Mouse (Mus musculus): ENCODE data around the gene Fbn1.

Gene Fbn1

DNA sequence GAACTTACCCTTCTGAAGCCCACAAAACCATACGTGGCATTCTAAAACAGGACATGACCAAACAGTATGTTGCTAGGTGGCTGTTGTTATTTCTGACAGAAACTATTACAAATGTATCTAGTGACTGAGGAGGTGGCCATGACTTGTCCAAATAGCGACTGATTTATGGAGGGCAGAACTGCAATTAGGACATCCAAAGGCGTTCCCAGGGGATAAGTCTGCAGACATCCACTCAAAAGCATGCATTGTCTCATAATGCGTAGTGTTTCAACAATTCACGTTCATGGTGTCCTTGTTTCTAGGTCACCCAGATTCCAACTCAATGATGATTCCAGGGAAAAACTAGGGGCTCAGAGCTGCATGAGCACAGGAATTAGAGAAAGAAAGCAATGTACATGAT, 53.0 kb downstream of the Fbn1 start:
- no peak for DNase-seq

DNA sequence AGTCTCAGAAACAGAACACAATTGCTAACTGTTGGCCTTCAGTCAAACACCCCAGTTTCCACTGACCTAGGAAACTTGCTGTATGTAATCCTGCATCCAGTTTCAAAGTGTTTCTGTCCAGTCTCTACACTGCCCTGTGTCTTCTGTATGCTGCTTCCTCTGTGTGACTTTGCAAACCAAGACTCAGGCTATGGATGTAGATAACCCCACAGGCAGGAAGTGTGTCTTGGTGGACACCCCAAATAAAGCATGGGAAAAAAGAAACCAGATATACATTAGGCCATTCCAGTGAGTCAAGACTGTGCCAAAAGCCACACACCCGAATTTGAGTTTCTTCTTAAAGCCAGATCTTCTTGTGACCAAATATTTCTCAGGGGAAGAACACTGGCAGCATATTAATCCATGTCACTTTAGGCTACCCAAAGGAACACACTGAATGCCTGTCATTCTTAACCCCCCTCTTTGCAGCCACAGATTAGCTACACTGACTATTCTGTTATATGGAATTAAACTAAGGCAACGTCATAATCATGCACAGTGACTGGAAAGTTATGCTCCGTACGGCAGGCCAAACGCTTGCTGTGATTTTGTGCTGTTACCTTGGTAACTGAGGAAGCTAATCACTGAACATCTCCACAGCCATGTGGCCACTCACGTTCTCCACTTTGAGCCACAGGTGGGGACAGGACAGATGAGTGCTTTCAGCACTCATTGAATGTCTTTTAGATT, 55.3 kb downstream of the Fbn1 start:
- no peak for DNase-seq

DNA sequence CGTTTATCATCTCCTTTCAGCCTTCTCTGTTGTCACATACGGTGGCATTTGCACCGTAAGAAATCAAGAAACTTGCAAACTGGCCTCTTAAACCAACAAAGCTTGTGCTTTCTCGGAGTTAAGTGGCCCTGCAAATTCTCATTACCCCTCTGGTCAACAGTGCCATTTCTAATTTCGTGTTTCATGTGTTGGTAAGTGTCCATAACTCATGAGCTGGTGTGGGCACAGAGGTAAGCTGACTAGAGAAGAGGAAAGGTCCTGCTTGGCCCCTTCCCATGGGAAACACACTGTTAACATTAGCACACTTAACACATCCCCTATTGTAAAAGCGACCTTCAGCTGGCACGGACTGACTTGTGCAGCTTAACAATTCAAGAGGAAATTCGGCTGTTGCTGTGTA, 58.4 kb downstream of the Fbn1 start:
- no peak for DNase-seq

DNA sequence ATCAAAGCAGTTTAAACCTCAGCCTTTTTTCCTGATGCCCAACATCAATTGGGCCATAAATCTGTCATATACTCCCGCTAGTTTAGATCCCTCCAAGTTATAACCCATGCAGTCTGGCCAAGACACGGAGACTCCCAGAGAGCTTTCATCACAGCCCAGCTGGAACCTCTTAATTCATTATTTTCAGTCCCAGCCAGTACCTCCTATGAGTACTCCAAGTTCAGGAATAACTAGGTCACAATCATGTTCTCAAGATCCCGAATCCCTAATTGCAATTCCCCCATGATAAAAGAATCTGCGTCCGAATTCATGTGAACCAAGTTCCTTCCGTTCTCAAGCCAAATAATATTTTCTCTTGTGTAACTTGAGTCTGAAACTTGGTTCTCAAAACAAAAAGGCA, 58.9 kb downstream of the Fbn1 start:
- no peak for DNase-seq

DNA sequence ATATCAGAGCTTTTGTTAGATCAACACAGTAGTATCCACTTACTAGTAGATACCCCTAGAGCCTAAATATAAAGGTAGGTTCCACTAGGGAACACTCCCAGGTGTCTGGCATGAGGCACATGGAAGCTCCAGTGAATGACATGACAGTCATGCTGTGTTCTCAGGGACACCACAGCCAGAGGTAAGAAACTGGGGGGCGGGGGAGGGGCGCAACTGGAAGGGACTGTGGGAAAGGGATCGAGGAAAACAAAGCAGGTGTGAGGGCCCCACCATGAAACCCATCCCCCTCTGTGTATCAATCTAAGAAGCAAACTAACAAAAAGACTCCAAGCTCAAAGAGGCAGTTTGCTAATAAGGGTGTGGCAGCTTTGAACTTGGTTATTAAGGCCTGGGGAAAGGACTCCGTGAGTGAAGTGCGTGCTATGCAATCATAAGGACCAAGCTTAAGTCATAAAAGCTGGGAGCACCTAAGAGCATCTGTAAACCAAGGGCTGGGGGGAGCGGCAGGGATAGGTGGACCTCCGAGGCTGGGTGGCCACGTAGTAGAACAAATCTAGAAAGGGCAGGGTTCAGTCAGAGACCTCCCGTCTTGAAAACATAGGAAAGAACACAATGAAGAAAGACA, 60.4 kb downstream of the Fbn1 start:
- no peak for DNase-seq

DNA sequence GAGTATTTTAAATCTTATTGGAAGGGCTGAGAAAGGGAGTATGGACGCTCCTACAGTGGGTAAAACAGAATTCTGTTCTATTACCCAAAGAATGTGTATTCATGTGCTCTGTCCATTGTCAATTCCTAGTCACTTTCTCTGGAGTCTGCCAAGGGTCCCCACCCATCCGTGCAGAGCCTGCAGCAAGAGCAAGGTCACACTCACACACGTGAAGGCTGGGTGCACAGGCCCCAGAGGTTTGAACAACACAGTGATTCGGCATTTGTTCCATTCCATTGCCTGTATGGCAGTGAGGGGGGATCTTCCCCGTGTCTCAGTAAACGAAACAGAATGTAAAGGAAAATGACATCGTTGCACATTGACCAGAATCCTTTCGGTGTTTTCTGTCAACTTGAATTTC, 69.4 kb downstream of the Fbn1 start:
- no peak for DNase-seq

DNA sequence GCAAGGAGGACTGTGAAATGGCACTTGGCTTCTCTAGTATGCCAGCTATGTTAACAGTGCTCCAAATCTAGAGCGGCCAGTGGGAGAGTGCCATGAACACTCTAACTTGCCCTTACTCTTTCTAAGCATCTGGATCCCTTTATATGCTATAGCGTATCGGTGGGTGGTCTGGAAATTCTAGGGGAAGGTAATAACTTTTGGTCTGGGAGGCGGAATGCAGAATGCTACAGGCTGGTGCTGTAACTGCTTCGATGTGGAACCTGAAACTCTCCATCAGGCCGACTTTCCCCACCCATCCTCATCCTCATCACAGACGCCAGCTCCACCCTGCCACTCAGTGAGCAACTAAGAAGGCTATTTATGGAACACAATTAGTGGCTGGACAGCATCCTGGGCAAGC, 71.6 kb downstream of the Fbn1 start:
- no peak for DNase-seq

DNA sequence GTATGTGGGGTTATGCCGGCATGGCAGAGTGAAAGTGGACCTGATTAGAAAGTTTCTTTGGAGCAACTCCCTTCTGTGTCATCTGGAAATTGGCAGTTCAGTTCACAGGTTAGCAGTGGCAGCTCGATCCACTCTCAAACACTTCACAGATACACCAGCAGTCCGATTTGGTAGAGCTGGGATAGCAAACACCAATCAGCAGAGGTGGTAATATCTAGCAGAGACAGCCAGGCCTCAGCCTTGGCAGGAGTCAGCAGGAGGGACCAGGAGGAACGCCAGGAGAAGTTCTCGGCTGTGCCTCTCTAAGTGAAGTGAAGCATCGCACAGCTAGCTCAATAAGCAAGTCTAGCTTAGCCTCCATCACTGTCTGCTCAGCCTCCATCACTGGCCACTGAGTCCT, 74.3 kb downstream of the Fbn1 start:
- no peak for DNase-seq

DNA sequence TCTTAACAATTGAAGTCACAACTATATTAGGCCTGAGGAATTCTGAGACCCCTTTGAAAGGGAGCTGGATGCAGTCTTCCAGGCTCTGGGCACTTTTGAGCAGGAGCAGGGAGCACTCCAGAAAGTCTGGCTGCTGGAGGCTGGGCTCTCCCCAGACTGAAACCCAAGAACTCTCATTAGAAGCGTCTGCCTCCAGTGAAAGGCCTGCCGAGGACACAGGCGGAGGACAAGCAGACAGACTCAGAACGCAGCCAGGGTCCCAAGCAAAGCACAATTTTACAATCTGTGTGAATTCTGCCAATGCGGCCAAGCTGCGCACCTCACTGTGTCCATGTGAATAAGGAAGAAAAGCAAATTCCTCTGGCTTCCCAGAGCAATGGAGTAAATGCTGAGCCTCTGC, 76.3 kb downstream of the Fbn1 start:
- no peak for DNase-seq

DNA sequence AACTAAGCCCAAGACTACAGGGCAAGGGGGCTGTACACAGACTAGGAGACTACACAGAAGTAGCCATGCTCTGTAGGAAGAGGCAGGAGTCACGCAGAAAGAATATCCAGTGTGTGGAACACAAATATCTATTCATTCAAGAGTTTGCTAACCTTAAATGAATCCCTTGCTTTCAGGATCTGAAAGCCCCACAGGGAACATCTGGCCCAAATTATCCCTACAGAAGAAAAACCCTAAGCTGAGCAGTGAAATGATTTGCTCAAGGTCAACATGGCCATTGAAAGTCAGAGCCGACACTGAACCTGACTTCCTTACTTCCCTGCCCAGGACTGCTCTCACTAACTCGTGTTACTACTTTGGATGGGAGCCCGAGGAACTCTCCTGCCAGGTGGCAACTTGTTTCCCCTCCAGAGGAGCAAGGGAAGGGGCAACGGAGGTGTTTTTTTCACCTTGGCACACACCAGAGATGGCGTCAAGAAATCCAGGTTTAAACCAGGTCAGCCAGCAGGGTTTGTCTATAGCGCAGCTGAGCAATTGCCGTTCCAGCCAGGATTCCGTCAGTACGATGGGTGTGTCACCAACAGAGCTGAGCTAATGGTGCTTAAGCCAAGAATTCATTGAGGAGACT, 78.9 kb downstream of the Fbn1 start:
- no peak for DNase-seq

DNA sequence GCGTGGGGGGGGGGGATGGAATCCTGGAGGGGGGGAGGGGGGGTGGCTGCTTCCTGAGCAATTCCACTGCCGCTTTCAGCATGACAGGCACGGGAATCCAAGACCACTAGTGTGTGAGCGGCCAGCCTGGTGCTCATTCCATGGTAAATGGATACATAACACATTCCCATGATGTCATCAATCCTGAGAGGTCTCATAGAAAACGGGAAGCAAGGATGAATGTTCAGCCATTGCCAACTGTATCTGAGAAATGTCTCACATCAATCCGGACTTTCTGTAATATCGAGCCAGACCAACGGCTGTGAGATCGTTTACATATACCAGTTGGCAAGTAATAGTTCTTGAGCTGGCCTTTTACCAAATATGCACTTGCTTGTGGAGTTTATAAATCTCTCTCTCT, 87.2 kb downstream of the Fbn1 start:
- DNase-seq = no peak

DNA sequence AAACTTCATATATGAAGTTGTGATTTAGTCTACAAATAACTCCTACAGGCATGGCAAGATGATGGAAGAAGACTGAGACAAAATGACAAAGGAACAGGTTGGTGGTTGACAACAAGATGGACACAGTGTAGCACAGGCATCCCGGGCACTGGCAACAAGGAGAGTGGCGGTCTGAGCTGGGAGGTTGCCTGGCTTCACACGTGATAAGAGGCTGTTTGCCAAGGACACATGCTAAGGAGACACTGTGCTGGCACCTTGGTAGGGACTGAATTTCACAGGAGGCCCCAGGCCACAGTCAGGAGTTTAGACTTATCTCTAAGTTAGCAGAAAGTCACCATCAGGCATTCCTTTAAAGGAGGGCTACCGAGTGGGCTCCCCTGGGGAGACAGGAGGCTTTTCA, 88.1 kb downstream of the Fbn1 start:
- DNase-seq = no peak

DNA sequence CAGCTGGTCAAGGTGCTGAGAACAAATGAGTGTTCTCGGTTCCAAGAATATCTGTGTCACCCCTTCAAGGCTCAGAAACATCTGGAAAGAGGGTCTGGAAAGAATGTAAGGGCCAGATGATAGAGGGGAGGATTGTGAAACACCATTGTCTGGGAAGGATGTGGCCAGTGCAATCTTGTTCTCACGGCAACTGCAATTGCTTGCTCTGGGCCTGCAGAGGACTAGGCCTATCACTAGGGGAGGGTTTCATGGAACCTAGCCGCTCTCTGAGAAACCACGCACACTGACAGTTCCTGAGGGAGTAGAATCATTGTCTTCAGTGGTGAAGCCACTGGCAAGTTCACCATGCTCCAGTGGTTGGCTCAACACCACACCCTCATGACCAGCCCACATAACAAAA, 89.2 kb downstream of the Fbn1 start:
- no peak for DNase-seq

DNA sequence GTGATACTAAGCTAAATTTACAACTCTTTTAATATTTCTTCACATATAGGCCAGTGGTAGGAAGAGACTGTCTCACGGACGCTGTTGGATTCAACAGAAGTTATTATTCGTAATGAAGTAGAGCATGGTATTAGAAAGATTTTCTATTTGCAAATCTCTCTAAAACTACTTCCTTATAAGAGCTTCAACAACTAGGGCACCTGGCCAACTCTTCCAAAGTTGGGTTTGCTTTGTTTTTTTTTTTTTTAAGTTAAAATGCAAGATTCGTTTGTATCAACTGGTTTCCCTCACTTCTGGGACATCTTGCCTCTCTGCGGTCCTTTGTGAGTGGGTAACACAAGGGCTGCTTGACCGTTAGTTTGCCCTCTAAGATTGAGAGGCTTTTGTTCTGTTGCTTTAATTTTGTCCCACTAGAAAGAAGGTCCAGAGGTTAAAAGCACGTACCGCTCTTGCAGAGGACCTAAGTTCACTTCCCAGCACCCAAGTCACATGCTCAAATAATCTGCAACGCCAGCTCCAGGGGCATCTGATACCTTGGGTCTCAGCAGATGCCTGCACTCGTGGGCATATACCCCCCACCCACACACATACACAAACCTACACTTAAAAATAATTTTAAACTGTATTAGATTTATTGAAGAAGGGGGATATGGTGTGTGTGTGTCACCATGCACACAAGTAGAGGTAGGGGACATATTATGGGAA, 91.1 kb downstream of the Fbn1 start:
- DNase-seq = no peak

DNA sequence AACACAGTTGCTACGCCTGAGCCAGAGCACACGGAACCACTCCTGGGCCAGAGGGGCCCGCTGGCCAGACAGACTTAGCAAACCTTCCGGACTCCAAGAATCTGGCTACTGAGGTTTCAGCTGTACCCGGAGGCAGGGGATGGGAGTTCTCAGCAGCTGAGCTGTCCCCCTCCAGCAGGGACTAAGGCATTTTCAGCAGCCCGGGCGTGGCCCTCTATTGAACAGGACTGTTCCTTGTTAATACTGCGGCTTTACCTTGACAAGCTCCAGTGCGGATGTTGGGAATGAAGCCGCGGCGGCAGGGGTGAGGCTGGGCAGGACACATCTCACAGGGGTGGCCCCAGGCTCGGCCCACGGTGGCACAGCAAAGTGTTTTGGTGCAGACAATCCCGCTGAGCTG, 95.4 kb downstream of the Fbn1 start:
- DNase-seq = no peak

DNA sequence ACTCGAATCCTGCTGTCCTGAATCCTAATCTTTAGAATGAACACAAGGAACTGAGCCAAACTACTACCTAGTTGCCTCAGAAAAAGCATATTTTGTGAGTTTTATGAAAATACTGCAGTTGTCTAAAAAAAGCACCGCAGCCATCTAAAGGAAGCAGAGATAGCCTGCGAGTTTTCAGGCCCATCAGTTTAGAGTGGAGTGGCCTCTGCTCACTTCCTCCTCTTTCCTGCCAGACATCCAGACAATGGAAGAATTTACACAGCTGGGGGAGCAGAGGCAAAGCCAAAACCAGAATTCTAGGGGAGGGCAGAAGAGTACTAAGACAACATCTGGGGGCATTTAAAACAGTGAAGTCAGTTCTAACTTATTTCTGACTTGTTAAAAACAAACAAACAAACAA, 96.0 kb downstream of the Fbn1 start:
- no peak for DNase-seq

DNA sequence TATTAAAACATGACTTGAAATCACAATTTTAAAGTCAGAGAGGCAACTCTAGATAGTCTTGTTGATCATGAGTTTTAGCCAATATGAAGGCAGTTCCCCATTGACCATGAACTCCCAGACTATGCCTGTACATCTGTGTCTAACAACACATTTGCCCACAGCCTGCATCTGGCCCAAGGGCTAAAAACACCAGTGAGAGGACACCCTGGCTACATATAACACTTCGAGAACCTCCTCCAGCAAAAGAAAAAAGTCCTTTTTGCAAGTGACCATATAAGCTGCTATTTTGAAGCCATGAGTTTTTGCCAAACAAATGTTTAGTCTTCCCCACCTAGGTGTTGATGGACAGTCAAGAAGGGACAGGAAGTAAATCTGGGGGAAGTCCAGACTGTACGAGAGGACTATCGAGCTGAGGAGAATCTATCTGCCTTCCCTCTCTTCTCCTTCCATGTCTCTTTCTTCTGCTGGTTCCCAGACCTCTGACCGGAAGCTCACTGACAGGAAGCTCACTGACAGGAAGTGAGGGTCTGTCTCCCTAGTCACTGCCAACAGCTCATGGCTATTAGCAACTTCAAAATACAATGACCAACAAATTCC, 103.2 kb downstream of the Fbn1 start:
- no peak for DNase-seq

DNA sequence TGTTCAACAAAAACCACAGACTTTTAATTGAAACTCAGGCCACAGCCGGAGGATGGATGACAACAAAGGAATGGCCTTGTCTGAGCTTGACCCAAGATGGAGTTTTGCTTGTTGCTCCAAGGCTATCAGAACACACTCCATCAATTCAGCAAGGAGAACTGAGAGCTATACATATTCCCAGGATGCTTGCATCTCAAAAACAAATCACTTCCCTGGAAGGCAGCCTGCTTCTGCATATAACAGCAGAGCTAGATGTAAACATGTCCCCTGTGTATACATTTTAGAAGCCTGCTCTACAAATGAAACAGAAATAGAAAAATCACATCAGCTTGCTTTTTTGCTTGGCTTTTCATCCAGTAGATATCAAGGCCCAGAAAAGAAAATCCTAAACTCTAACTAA, 105.5 kb downstream of the Fbn1 start:
- DNase-seq = no peak

DNA sequence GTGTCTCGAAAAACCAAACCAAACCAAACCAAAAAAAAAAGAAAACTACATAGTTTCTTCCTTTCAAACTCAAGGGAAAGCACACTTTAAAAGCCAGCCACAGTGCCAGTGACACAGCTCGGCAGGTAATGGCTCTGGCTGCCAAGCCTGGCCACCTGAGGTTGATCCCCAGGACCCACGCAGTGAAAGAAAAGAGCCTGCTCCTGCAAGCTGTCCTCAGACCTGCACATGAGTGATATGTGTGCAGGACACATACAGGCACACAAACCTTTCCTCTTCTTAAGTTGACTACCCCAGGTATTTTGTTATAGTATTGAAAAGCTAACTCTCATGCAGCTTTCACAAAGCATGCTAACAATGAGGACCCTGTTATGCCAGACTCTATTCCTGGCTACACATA, 107.7 kb downstream of the Fbn1 start:
- no peak for DNase-seq

DNA sequence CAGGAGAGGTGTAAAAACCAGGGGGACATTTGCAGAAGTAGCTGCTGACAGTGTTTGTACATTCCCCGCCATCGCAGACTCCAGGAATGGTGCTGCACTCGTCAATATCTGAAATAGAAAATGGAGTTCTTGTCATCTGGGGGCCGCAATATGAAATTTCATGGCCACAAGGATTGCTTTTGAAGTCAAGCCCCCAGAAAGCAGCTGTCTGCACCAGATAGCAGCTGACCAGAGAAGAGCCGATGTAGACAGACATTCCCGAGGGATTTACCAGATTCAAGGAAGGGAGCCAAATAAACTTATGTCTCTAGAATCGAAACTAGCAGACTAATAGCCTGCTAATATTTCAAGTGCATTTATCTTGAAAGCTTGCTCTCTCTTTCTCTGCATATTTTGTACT, 110.0 kb downstream of the Fbn1 start:
- no peak for DNase-seq

DNA sequence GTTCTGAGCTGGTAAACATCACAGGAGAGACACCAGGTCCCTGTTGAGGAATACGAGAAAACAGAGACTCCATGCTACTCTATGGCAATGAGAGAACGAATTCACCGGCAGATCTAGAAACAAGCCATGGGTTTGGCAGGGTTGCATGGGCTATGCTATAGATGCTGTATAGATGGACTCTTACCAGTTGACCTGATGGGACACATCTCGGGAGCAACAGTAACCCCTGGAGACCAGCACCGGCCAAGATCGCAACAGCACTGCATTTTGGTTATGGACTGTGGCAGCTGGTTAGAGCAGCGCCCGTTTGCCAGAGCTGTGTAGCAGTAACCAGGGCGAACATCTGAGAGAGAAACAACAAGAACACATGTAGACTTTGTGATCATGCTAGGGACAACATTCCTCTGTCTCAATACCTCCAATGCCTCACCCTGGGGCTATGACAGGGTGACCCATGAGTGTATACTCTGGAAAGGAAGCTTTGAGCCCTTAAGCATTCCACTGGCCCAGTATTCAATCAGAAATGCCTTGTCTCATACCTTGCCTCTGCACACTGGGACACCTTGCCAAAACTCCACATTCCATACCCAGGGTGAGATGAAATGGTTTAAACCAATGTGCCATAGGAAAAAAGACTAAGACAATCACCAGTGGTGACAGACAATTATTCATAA, 113.2 kb downstream of the Fbn1 start:
- no peak for DNase-seq

DNA sequence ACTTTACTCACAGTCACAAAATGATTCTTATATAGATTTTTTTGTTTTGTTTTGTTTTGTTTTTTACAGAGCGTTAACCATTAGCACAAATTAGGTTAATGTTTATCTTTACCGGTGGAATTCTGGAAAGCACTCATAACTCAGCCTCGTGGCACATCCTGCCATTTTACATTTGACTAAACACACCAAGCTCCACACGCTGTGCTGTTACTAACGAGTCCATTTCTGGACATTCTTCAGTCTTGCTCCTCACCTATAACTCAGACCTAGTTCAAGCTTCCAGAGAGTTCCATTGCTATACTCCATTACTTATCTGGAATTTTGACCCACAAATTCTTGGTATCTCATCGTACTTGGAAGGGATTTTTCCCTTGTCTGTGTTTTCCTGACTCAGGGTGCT, 116.2 kb downstream of the Fbn1 start:
- no peak for DNase-seq

DNA sequence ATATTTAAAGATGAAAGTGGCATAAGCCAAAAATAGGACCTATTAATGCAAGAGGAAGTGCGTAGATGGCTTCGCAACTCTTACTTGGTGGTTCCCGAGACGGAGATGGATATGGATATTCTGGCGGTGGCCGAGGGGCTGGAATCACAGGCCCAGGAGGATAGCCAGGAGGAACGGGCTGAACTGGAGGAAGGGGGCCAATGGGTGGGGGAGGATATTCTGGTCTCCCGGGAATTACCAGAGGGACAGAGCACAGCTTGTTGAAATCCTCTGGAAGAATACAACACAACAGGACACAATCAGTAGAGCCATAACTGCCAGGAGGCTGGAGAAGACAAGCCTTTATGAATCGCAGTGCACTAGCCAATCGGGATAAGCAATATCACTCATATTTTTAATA, 118.0 kb downstream of the Fbn1 start:
- no peak for DNase-seq
